Mouse (Mus musculus) neutrophil, adult 59 days (primary cell): ENCODE data around the gene Dmac2. TPM values are rescaled to one million over a fixed set of nuclear protein-coding genes. Genes with fewer than 3 reads are reported as not detected.

Source experiments
- total RNA-seq, 2 experiments: library from RNA; stranded (reverse); gene quantifications; 1 replicate in 1 of 2; 2 replicates in 1 of 2; pipeline ENCODE4 v1.2.4; 2023

Dmac2 gene
- 10 to 100 TPM; 21.2 to 25.3 TPM for total RNA-seq

DNA sequence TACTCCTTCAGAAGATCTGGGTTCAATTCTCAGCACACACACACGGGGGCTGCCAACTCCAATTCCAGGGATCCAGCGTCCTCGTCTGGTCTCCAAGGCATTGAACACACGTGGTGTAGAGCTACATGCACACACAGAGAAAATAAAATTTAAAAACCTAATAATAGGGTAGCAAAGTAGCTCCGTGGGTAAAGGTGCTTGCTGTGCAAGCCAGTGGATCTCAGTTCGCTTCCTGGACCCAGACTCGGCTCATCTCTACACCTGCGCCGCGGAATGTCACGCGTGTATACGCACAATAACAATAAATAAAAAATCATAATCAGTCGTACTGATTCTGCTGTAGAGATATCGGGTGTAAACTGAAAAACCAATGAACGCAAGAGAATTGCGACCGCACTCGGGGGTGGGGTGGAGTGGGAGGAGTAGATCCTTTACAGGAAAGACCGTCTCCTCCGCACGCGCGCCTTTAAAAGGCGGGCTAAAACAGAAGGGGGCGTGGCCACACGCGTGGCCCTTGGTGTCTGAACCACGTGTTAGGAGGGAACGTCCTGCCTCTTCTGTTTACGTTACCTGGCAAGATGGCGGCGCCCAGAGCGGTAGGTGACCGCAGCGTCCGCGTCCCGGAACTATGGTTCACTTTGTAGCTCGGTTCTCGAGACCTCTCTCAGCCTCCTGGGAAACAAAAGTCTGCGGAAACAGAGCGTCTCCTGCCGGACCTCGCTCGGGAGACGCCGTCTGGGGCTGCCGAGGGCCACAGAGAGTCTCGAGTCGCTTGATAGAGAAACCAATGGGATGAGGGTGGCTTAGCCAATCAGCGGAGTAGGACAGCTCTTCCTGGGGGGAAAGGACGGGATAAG, at the start of gene Dmac2:
Gene Dmac2 (plus strand): TSS at position 550 of the 857 bp plus-strand sequence.

DNA sequence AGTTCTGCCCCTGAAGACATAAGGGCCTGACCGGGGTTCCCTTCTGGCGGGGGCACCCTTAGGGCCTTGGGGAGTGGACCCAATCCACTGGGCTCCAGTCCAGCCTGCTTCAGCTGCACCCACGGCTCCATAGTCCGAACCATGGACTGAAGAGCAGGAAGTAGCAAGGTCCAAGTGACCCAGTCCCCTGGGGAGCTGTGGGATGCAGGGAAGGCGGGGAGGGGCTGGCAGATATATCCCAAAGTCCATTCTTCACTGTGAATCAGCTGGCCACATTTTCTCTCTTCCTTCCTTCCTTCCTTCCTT, 3.6 kb upstream of the Dmac2 start, which contains the start of gene Erich4:
Gene Erich4 (minus strand): TSS at position 187 of the 306 bp plus-strand sequence.

GRCm38 (mm10) chr7:25626509-25627430, 7.6 kb downstream of the Dmac2 start, which contains the start of gene B3gnt8:
Gene B3gnt8 (plus strand): TSS chr7:25626654.

DNA sequence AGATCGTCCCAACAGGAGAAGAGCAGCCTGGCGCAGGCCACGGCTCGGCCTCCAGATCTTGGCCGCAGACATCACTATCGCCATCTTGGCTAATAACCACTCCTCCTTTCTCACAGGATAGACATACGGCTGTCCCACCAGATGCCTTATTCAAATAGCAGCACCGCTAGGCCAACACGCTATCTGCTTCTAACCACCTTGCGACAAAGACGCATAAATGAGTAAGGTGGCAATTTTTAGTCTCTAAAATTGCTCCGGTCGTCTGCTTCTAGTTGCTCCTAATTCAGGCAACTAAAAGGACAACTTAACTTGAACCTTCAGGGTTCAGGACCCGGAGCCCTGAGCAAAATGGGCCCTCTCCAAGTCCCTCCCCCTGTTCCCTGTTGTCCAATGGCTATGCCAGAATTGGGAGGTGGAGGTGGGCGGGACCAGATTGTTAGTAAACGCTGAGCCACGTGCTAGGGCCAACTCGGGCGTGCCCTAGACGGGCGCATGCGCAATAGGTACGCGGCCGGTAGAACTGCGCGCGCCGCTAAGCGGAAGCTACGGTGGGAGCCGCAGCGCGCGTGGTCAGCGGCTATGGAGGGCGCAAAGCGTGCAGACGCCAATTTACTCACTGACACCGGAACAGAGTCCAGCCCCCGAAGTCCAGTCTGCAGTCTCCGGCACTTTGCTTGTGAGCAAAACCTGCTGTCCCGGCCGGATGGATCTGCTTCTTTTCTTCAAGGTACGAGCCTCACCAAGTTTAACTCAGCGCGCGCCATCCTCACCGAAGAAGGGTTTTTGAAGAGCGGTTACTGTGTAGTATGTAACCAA, 39.7 kb downstream of the Dmac2 start, which contains the start of the genes Bckdha and Exosc5:
Gene Bckdha (minus strand): TSS at position 325 of the 816 bp plus-strand sequence.
Gene Exosc5 (plus strand): TSS at position 508 of the 816 bp plus-strand sequence.

GRCm38 (mm10) chr7:25674719-25675300, 55.6 kb downstream of the Dmac2 start, which contains the start of gene Tmem91:
Gene Tmem91 (minus strand): TSS chr7:25675166.

Other genes starting within 250 kb of the Dmac2 start
- not detected for gene Cnfn, start 249.7 kb upstream of the Dmac2 start, total RNA-seq
- gene Lipe, start 220.7 kb upstream of the Dmac2 start, total RNA-seq, result 10 to 100 TPM; 39.6 to 45.4 TPM
- not detected for gene Cxcl17, start 206.5 kb upstream of the Dmac2 start, total RNA-seq
- 100 to 1,000 TPM; 245 to 270 TPM for gene Ceacam1, start 141.8 kb upstream of the Dmac2 start, total RNA-seq
- gene Ceacam2, start 79.6 kb upstream of the Dmac2 start, total RNA-seq, result 10 to 100 TPM; 33.5 to 35.1 TPM
- gene Erich4, start 3.5 kb upstream of the Dmac2 start, total RNA-seq, result not detected
- gene B3gnt8, start 7.2 kb downstream of the Dmac2 start, total RNA-seq, result 10 to 100 TPM; 16.3 to 24.1 TPM
- gene Bckdha, start 39.6 kb downstream of the Dmac2 start, total RNA-seq, result 10 to 100 TPM; 41.4 to 49.7 TPM
- 10 to 100 TPM; 27.7 to 34.1 TPM for gene Exosc5, start 39.8 kb downstream of the Dmac2 start, total RNA-seq
- under 1 TPM in 1 of 2 experiments, not detected in 1; 0.42 TPM for gene Tmem91, start 55.8 kb downstream of the Dmac2 start, total RNA-seq
- gene B9d2, start 61.4 kb downstream of the Dmac2 start, total RNA-seq, result 10 to 100 TPM; 26.2 to 28.7 TPM
- gene Tgfb1, start 67.6 kb downstream of the Dmac2 start, total RNA-seq, result 100 to 1,000 TPM; 166 to 200 TPM
- gene Ccdc97, start 99.7 kb downstream of the Dmac2 start, total RNA-seq, result 10 to 100 TPM; 66.4 to 74.4 TPM
- gene Hnrnpul1, start 135.3 kb downstream of the Dmac2 start, total RNA-seq, result 100 to 1,000 TPM; 199 to 224 TPM
- gene Axl, start 169.3 kb downstream of the Dmac2 start, total RNA-seq, result 1 to 10 TPM; 4.0 to 6.3 TPM
- gene Cyp2s1, start 197.5 kb downstream of the Dmac2 start, total RNA-seq, result not detected